Mouse (Mus musculus) CD4-positive, CD25-positive, alpha-beta regulatory T cell, adult 4 months (primary cell): ENCODE measurements around the gene Cmss1. TPM values are rescaled to one million over a fixed set of nuclear protein-coding genes. Genes with fewer than 3 reads are reported as not detected.

Experiments
- ATAC-seq: one replicate; pipeline ENCODE4 v1.8.0; 2017
- polyA plus RNA-seq, 2 experiments: library from polyadenylated mRNA; unstranded; fragments of 100-300 nt; shearing (Covaris generic); gene quantifications; one replicate each; pipeline ENCODE4 v1.2.1; 2017

The Cmss1 gene
- polyA plus RNA-seq, 2 experiments from 2014 or later = 30.3 to 32.9 TPM

- ATAC-seq = peak; percentile 78
These were observed 269.8 kb downstream of the Cmss1 start for GRCm38 (mm10) chr16:57336770-57337423.

DNA sequence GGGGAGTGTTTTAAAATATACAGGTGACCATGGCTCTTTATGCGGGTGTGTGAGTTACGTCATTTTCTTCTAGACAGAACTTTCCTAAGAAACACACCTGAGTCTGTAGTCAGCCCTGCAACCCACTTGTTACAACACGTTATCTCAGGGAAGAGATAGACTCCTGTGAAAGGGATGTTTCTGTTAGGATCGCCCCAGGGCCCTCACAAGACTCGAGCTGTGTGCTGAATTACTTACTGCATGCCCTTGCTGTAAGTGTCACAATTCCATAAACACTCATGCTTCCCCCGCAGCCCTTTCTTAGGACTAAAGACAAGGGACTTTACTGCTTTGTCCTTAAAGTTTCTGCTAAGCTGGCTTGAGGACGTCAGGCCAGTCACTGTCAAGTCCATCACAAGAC is 274.4 kb downstream of the Cmss1 start:
- ATAC-seq = no peak

DNA sequence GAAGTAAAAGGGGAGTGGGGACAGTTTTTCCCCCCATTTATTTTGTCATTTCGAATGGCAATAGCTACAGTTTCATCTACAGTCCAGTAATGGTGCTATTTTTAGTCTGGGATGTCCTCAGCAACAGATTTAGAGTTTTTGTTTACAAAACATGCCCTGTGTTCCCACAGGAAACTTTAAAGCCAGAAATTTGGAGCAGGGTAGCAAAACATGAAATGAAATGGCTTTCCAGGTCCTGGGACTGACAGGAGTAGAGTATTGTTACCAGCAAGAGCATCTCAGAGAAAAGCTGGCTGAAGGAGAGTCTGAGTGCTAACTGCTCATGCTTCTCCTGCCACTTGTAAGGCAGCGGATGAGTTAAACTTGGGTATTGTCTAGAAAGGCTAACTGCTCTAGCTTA is 276.6 kb downstream of the Cmss1 start:
- ATAC-seq = no peak

DNA sequence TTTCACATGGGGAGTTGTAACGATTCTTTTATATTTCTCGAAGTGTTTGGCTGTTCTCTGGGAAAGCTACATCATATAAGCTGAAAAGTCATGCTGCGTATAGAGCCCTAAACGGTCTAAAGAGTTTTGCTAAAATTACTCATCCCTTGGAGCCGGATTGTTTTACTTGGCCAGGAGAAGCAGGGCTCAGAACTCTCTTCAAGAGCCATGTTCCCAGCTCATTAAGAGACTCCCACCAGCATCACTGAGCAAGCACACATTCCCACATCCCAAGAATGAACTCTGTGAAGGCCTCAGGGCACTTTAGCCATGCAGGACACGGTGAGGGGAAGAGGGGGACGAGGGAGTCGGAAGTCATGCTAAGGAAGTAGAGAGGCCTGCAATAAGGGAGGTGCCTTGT is 277.6 kb downstream of the Cmss1 start:
- no peak for ATAC-seq

GRCm38 (mm10) chr16:57326996-57327395 is 279.7 kb downstream of the Cmss1 start:
- no peak for ATAC-seq

DNA sequence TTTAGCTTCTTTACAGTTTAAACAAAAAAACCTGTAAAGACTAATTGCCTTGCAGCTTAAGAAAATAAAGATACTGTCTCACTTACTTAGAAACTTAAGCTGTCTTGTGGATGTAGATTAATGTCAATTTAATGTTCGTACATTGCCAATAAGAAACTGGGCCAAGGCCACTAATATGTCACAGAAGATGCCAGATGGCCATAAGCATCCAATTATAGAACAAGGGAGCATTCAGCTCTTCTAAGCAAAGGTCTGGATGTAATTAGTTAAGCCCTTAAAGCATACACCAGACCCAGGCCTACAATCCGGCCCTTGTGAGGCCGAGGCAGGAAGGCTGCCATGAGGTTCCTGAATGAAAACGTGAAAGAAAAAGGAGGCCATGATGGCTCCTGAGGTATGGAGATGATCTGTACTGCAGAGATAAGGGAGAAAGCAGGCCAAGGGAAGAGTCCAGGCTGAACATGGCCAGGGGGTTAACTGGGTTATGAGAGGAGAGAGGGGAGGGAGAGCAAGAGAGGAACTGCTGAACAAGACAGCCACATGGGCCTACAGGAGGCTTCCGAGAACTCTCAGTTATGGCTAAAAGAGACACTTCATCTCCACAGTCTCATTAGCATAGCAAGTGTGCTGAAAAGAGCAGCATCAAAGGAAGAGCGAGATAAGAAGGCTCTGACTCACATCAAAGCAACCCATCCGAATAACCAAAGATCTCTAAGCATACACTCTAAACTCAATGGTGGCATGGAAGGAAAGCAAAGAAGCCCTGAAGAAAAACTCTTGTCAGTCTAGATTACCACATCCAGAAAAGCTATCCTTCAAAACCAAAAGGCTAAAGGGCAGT is 287.2 kb downstream of the Cmss1 start:
- peak; percentile 90 for ATAC-seq

DNA sequence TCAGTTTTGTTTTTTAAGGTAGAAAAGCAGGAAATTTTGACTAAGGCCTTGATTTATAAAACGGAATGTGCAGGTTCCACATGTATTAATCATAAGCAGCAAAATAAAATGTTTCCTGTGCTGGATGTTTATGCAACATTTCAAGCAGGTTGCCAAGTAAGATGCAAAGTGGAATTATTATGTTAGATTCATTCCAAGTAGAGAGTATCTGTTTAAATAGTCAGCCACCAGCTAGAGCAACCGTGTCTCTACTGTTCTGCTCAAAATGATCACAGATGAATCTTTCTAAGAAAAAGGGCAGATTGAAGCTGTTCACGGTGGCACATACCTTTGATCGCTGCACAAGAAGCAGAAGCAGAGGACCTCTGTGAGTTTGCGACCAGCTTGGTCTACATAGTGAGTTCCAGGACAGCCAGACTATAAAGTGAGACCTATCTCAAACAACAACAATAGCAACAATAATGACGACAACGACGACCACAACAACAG is 288.0 kb downstream of the Cmss1 start:
- no peak for ATAC-seq

DNA sequence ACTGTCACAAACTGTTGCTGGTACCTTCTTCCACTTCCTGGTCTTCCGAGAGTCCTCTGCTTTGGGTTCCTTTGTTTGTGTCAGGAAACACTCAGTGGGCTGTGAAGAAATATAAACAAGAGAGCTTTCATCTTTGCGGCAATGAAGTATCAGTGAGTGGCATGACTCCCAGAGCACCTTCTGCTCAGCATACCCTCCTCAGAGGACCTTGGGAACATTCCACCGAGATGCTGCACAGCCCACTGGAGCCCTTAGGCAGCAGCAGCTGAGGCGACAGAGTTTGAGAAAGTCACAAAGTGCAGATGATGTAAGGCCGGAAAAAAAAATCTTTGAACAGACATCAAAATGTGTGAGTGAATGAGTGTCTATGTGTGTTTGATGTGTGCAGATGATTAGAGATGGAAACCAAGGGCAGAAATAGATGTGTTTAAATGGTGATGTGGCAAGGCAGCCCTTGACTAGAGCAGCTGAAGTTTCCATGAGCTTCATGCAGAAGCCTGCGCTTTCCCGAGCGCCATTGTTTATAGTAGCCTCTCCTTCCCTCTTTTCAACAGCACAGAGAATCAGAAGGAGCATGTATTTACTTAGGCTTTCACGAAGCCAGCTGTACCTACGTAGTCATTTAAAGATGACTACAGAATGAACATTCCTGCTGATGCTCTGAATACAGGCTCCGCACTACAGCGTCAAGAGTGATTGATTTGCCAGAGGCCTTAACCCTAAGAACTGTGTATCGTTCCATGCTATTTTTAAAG is 288.6 kb downstream of the Cmss1 start:
- ATAC-seq = peak; percentile 21

DNA sequence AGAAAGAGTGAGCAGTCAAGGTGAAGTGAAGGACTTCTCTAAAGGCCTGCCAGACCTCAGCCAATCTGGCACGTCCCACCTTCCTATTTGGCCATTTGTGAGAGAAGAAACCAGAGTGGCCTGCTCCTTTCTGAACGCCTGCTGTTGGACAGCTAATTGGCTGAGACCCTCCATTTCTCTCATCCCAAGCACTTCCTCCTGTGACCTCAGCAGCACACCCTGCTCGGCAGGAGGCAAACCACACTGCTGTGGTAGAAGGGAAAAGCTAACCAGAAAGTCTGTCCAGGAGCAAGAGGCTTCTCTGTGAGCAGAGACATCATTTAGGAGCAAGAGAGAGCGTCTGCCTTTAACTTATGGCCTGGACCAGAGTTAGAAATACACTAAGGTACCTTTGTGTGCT is 289.5 kb downstream of the Cmss1 start:
- no peak for ATAC-seq

- ATAC-seq = no peak
These were observed 291.6 kb downstream of the Cmss1 start for GRCm38 (mm10) chr16:57315026-57315425.

- no peak for ATAC-seq
These were observed 292.4 kb downstream of the Cmss1 start for GRCm38 (mm10) chr16:57314236-57314635.

DNA sequence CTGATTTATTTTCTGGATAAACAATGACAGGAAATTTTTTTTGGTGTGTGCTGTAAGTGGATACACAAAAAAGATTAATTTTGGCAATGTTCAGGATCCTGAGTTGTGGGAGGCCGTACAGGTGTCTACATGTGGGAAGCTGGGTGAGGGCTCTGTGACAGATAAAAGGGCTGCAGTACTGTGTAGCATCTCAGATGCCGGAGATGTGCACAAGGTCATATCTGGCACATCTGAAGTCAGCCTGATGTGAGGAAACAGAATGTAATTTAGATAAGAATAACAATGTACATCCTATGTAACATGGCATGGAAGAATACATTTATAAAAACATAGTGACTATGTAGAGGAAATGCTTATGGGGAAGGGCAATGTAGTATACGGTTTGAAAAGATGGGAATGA is 293.2 kb downstream of the Cmss1 start:
- ATAC-seq = no peak

GRCm38 (mm10) chr16:57312130-57312529 is 294.5 kb downstream of the Cmss1 start:
- ATAC-seq = no peak

GRCm38 (mm10) chr16:57305463-57305862 is 301.2 kb downstream of the Cmss1 start:
- ATAC-seq = no peak

DNA sequence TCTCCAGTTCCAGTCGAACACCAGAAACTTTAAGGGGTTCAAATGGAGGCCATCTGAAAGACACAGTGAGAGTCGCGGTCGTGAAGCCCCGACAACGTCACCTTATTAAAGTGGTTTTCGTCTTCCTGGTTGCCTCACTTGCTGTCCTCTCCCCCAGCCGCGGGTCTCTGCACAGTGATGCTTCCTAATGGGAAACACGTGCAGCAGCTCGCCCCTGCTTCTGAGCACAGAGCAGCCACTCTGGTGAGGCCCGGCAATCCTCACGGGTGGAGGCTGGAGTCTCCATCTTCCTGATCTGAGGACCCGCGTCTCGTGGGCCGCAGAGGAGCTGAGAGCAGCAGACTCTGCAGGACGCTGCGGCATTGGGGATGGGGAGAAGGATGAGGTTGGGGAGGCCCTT is 302.9 kb downstream of the Cmss1 start:
- ATAC-seq = no peak

DNA sequence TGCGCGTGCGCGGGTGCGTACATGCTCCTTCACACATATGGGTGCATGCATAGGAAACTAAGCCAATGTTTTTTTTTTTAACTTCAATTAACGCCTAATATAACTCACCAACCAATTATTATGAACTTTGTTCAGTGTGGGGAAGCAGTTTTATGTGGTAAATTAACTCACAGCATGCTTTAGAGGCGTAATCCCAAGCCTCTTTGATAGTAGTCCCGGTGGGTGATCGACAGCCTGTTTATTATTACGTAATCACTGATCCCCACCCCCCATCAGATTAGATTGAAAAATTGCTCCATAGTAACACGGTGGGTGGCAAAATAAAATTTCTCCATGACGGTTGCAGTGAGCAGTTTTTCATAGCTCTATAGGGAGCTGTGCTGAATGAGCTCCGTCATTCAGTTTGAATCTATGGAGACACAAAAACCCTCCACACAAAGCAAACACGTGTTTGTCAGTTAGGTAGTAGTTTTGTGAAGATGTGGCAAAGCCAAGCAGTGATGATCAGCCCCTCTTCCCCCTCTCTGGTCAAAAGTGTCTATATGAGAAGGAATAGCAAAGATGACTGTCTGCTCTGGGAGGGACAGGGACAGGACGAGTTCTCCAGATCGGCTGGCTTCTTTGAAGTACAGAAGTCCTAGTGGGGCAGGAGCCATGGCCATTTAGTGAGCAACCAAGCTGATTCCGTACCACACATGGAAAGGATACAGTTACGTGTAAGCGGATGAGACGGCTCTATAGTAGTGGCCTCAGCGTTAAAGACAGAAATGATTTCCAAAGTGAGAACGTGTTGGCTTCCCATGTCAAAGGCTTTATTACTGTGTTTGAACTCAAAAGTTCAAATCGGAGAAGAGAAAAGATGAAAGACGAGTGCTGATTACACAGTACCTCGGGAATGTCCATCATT is 303.6 kb downstream of the Cmss1 start:
- ATAC-seq = no peak

DNA sequence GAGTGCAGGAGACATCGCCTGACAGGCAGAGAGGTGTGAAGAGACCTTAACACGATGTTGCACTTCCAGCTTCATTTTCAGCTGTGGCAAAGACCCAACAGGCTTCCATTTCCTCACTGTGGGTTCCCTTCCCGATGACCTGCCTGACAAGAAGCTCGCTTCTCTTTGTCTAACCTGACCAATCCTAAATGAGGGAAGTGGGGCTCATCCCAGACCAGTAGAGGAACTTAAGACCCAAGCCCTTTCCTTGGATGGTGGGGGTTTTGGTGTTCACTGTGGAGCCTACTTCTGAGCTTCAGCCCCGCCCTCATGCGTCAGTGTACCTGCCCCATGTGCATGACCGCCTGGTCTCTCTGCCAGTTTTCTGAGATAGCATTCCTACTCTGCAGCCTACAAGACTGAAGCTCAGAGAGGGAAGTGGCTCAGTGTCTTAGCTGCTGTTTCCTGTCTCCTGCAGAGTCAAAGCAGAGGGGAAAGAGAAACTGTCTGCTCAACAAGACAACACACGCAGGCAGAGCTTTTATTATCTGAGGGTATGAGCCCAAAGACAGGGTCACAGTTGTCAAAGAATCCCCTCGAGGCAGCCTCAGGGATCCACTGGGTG is 305.1 kb downstream of the Cmss1 start:
- peak; percentile 68 for ATAC-seq

DNA sequence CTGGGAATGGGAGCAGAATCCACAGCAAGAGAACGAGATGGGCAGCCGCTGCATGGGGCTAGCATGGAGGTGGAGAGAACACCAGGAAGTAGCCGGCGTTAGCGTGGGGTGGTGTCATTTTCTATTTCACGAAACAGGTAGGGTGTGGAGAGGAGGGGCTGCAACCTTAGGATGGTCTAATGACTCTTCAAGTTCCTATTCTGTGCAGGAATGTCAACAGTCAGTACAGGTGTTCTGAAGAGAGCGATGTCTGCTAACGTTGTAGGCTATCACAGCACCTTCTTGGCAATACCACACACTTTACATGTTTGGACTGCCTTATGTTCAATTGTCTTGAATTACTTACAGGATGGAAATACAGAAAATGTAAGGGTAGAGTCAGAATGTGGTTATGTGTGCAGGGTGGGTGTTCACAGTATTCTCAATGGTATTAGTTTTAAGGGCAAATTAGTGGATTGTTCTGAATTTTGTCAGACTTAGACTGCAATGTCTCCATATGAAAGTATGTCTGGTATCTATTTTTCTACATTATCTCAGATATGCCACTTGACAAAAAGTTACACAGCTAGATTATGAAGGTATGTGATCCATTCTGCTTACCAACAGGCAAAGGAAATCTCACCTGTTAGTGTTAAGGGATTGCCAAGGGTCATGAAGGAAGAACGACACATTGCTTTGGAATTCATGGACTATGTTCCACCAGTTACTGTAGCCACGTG is 311.3 kb downstream of the Cmss1 start:
- no peak for ATAC-seq

DNA sequence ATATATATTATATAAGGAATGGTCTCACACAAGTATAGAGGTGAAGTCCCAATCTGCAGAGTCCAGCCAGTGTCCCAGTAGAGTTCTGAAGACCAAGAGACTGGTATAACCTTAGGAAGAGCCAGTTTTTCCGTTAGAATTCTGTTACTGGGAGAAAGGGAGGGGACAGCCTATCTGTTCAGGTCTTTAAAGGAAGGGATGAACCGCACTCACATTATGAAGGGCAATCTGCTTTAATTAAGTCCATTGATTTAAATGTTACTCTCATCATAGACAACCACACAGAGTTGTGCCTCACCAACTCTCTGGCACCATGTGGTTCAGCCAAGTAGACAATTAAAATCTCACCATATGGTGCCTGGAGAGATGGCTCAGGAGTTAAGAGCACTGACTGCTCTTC is 313.9 kb downstream of the Cmss1 start, which contains the start of gene Tmem30c:
Gene Tmem30c, minus strand, starts transcription at position 101 of the 400 bp plus-strand sequence.
- no peak for ATAC-seq

DNA sequence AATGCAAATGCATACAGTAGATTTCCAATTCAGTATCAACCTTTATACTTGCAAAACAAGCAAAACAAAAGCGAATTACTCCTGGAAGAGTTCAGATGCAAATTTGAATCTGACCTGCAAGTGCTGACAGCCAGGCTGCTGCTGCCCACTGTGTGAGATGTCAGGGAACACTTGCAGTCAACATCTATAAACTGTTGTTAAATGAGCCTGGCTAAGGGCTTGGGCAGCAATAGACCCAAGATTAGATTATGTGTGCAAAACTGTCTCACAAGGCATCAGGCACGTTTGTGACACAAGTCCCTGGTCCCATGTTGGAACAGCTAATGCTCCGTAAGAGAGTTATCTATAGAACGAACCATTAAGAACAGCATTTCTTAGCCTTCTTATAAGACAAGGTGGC is 314.4 kb downstream of the Cmss1 start:
- ATAC-seq = no peak

- no peak for ATAC-seq
These were observed 315.0 kb downstream of the Cmss1 start for GRCm38 (mm10) chr16:57291696-57292095.
